Mouse (Mus musculus) liver, embryonic 14.5 days (tissue): ENCODE results near the gene Zmynd8. TPM values are rescaled to one million over a fixed set of nuclear protein-coding genes. Genes with fewer than 3 reads are reported as not detected.

ENCODE experiments used
- ATAC-seq: fragments of 200-750 bp; cut with Nextera tagmentation; 2 replicates; pipeline ENCODE4 v1.8.0; 2017; ENCODE audit warnings: moderate number of reproducible peaks, mild to moderate bottlenecking, moderate library complexity; ENCODE audit not compliant: insufficient read depth
- DNase-seq, 3 experiments: peaks; one replicate each; pipeline ENCODE4 v3.0.0-alpha.2; 2012 to 2013; ENCODE audit warnings: low read depth in 3 of 3, low spot score in 3 of 3
- H3K27ac ChIP-seq: fragments of 300-500 bp; sonication (generic); 2 replicates; pipeline ENCODE4 v1.5.1; 2014; ENCODE audit warnings: moderate library complexity, mild to moderate bottlenecking, control low read depth, inconsistent platforms
- H3K27me3 ChIP-seq: fragments of 300-500 bp; sonication (generic); 2 replicates; pipeline ENCODE4 v1.6.1; 2014; ENCODE audit warnings: mild to moderate bottlenecking, low read length, moderate library complexity; ENCODE audit not compliant: control insufficient read depth, insufficient read depth
- H3K36me3 ChIP-seq: fragments of 300-500 bp; sonication (generic); replicated peaks from 2 replicates; pipeline ENCODE4 v1.6.1; 2014; ENCODE audit warnings: low read depth; ENCODE audit not compliant: control insufficient read depth, insufficient read depth
- H3K4me1 ChIP-seq, 2 experiments: fragments of 200-500 bp in 1 of 2; fragments of 300-500 bp in 1 of 2; sonication (generic) in 1 of 2; replicated peaks; 2 replicates each; pipeline ENCODE4 v1.6.1; 2012 to 2014; ENCODE audit warnings: antibody characterized with exemption in 1 of 2, inconsistent platforms in 1 of 2, low read length in 1 of 2; ENCODE audit not compliant: control insufficient read depth in 2 of 2, insufficient read depth in 2 of 2
- H3K4me2 ChIP-seq: fragments of 300-500 bp; sonication (generic); 2 replicates; pipeline ENCODE4 v1.6.1; 2014; ENCODE audit warnings: low read depth, mild to moderate bottlenecking, control low read depth, moderate library complexity
- H3K4me3 ChIP-seq, 2 experiments: fragments of 200-500 bp in 1 of 2; fragments of 300-500 bp in 1 of 2; sonication (generic) in 1 of 2; 2 replicates each; pipeline ENCODE4 v1.5.1; 2012 to 2014; ENCODE audit warnings: low read depth in 2 of 2, low read length in 2 of 2, mild to moderate bottlenecking in 2 of 2, control low read depth in 1 of 2, inconsistent platforms in 1 of 2, moderate library complexity in 1 of 2; ENCODE audit not compliant: insufficient read depth in 1 of 2
- H3K9ac ChIP-seq: fragments of 300-500 bp; sonication (generic); replicated peaks from 2 replicates; pipeline ENCODE4 v1.6.1; 2014; ENCODE audit warnings: mild to moderate bottlenecking, control low read depth, moderate library complexity
- H3K9me3 ChIP-seq: fragments of 300-500 bp; sonication (generic); 2 replicates; pipeline ENCODE4 v1.6.1; 2016; ENCODE audit warnings: low read length, mixed read lengths; ENCODE audit not compliant: control insufficient read depth
- CTCF ChIP-seq: IDR thresholded peaks from 2 replicates; pipeline ENCODE4 v1.5.1; 2016; ENCODE audit warnings: antibody characterized with exemption, low read depth, control low read depth
- EP300 ChIP-seq: IDR thresholded peaks from 2 replicates; pipeline ENCODE4 v1.6.1; 2016; ENCODE audit warnings: antibody characterized with exemption, low read depth
- WGBS: fragments of 180-500 bp; shearing (Covaris S2); extraction: QIAGEN DNeasy Blood & Tissue Kit; methylation state at CpG from one replicate; pipeline ENCODE4 v1.1.7; 2014; ENCODE audit not compliant: insufficient replicate concordance; 5-methylcytosine and 5-hydroxymethylcytosine counted together
- polyA plus RNA-seq, 2 experiments: library from polyadenylated mRNA; depleted of rRNA in 1 of 2; stranded (reverse) in 1 of 2; unstranded in 1 of 2; fragments of >200 nt; fragmentation: Nextera tagmentation in 1 of 2; extraction: Ambion mirVana in 1 of 2; gene quantifications; 2 replicates each; pipeline versions ENCODE4 v1.2.1 to v1.2.3; 2012 to 2014

The Zmynd8 gene
- polyA plus RNA-seq, 2 experiments: 16.3 to 17.7 TPM

GRCm38 (mm10) chr2:165788796-165789195 lies 110.0 kb downstream of the Zmynd8 start:
- Histone ChIP-seq H3K27ac (no peak overlapping the region), H3K4me2 (no peak overlapping the region), H3K4me1 (peaks cover 0 to 7% of the 10 kb centered on the region in 2 experiments; a peak in 2 of 4 replicates), H3K27me3 (no peaks in the 10 kb centered on the region), H3K4me3 (no peak overlapping the region), H3K9ac (no peak overlapping the region), H3K9me3 (no peaks in the 10 kb centered on the region), H3K36me3 (peaks cover 58% of the 10 kb centered on the region)
- no peak for ATAC-seq
- WGBS: 89% methylated on average over 9 of the region's 9 CpGs
- DNase-seq: no peak
- TF ChIP-seq EP300 (no peak), CTCF (no peak)

GRCm38 (mm10) chr2:165788005-165788404 lies 110.8 kb downstream of the Zmynd8 start:
- H3K27me3 ChIP-seq: no peaks in the 10 kb centered on the region
- WGBS: 81% methylated on average over 11 of the region's 11 CpGs
- no peak overlapping the region for H3K4me2 ChIP-seq
- TF ChIP-seq CTCF (no peak), EP300 (no peak)
- no peak for ATAC-seq
- no peak for DNase-seq
- H3K36me3 ChIP-seq: peaks cover 54% of the 10 kb centered on the region
- peaks cover 0 to under 1% of the 10 kb centered on the region in 2 experiments; a peak in 2 of 4 replicates for H3K4me1 ChIP-seq
- H3K9me3 ChIP-seq: no peaks in the 10 kb centered on the region
- H3K9ac ChIP-seq: no peak overlapping the region
- no peak overlapping the region for H3K4me3 ChIP-seq
- no peak overlapping the region for H3K27ac ChIP-seq

GRCm38 (mm10) chr2:165786467-165786866 lies 112.3 kb downstream of the Zmynd8 start:
- no peak overlapping the region for H3K9ac ChIP-seq
- 68% methylated on average over 1 of the region's 1 CpGs for WGBS
- no peaks in the 10 kb centered on the region for H3K4me1 ChIP-seq
- ATAC-seq (no peak), DNase-seq (no peak)
- TF ChIP-seq EP300: no peak
- peak; percentile 30 for TF ChIP-seq CTCF
- no peak overlapping the region for H3K27ac ChIP-seq
- peaks cover 43% of the 10 kb centered on the region for H3K36me3 ChIP-seq
- H3K27me3 ChIP-seq: no peaks in the 10 kb centered on the region
- no peak overlapping the region for H3K4me3 ChIP-seq
- no peaks in the 10 kb centered on the region for H3K9me3 ChIP-seq
- no peak overlapping the region for H3K4me2 ChIP-seq

GRCm38 (mm10) chr2:165785312-165786036 lies 113.3 kb downstream of the Zmynd8 start:
- TF ChIP-seq EP300 (no peak), CTCF (no peak)
- Histone ChIP-seq H3K9ac (no peak overlapping the region), H3K27me3 (no peaks in the 10 kb centered on the region), H3K4me2 (no peak overlapping the region), H3K9me3 (no peaks in the 10 kb centered on the region), H3K36me3 (peaks cover 35% of the 10 kb centered on the region), H3K4me1 (no peaks in the 10 kb centered on the region), H3K4me3 (no peak overlapping the region), H3K27ac (no peak overlapping the region)
- 81% methylated on average over 20 of the region's 20 CpGs for WGBS
- DNase-seq: no peak
- no peak for ATAC-seq

GRCm38 (mm10) chr2:165782324-165782723 lies 116.5 kb downstream of the Zmynd8 start:
- 37% methylated on average over 5 of the region's 5 CpGs for WGBS
- Histone ChIP-seq H3K9ac (no peak overlapping the region), H3K27me3 (no peaks in the 10 kb centered on the region), H3K4me1 (no peaks in the 10 kb centered on the region), H3K27ac (no peak overlapping the region), H3K9me3 (no peaks in the 10 kb centered on the region), H3K4me3 (no peak overlapping the region), H3K4me2 (no peak overlapping the region), H3K36me3 (peaks cover 23% of the 10 kb centered on the region)
- TF ChIP-seq CTCF (peak; percentile 99), EP300 (no peak)
- 0 out of 2 replicates have a peak, but pooled peaks have one; percentile 32 for ATAC-seq
- peak; percentile 29 to 40 (median 30) for DNase-seq
